Mouse (Mus musculus): ENCODE data around the gene Kalrn. TPM values are rescaled to one million over a fixed set of nuclear protein-coding genes. Genes with fewer than 3 reads are reported as not detected.
A peak's percentile ranks its signal among the peaks of the same experiment; 100 is the strongest.

Kalrn gene
- polyA plus RNA-seq, 1 experiment = 43.0 TPM

GRCm38 (mm10) chr16:34056418-34057111 lies 516.8 kb downstream of the Kalrn start:
- TF ChIP-seq CTCF (IDR thresholded peaks at IDR 0.05; ENCODE audit: extremely low read depth, insufficient read length, insufficient replicate concordance, low read depth, low read length) = no peak
- H3K4me3 ChIP-seq (ENCODE audit: low read depth, low read length) = no peak overlapping the region
- H3K4me1 ChIP-seq (ENCODE audit: control insufficient read depth, insufficient read depth, insufficient read length, low read length) = peaks cover 10% of the 10 kb centered on the region
- peaks cover 20% of the 10 kb centered on the region for H3K36me3 ChIP-seq (ENCODE audit: control insufficient read depth, insufficient read depth, low read length)
- no peaks in the 10 kb centered on the region for H3K27me3 ChIP-seq (ENCODE audit: control insufficient read depth, insufficient read depth, low read length)
- 66% methylated on average over 10 of the region's 10 CpGs for WGBS
- no peak overlapping the region for H3K27ac ChIP-seq (ENCODE audit: insufficient read depth, low read depth, low read length)

DNA sequence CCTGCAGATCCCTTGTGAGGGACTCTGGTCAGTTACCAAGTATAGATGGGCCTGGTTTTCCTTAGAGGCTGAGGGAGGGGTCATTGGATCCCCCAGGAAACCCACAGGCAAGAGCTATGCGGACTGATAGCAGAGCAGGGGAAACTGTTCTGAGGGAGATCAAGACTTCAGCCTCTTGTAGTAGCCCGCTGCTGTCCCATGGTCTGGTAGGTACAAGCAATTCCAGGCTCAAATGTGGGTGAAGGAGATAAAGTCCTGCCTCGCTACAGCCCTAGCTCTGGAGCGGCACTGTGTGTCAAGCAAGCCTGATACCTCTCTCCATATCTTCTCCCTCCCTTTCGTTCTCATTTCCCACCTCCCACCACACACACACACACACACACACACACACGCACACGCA lies 523.2 kb downstream of the Kalrn start:
- H3K4me1 ChIP-seq (ENCODE audit: control insufficient read depth, insufficient read depth, insufficient read length, low read length) = peaks cover 23% of the 10 kb centered on the region
- no peak overlapping the region for H3K4me3 ChIP-seq (ENCODE audit: low read depth, low read length)
- peaks cover 37% of the 10 kb centered on the region for H3K36me3 ChIP-seq (ENCODE audit: control insufficient read depth, insufficient read depth, low read length)
- WGBS = 90% methylated on average over 7 of the region's 7 CpGs
- H3K27me3 ChIP-seq (ENCODE audit: control insufficient read depth, insufficient read depth, low read length) = no peaks in the 10 kb centered on the region
- H3K27ac ChIP-seq (ENCODE audit: insufficient read depth, low read depth, low read length) = no peak overlapping the region
- TF ChIP-seq CTCF (IDR thresholded peaks at IDR 0.05; ENCODE audit: extremely low read depth, insufficient read length, insufficient replicate concordance, low read depth, low read length) (no peak), POLR2A (IDR thresholded peaks at IDR 0.05; ENCODE audit: low read depth, low read length) (no peak)

- H3K4me3 ChIP-seq (ENCODE audit: low read depth, low read length) = no peak overlapping the region
- H3K36me3 ChIP-seq (ENCODE audit: control insufficient read depth, insufficient read depth, low read length) = peaks cover 33% of the 10 kb centered on the region
- WGBS = 95% methylated on average over 12 of the region's 12 CpGs
- H3K4me1 ChIP-seq (ENCODE audit: control insufficient read depth, insufficient read depth, insufficient read length, low read length) = peaks cover 25% of the 10 kb centered on the region
- H3K27ac ChIP-seq (ENCODE audit: insufficient read depth, low read depth, low read length) = no peak overlapping the region
- no peaks in the 10 kb centered on the region for H3K27me3 ChIP-seq (ENCODE audit: control insufficient read depth, insufficient read depth, low read length)
- TF ChIP-seq POLR2A (IDR thresholded peaks at IDR 0.05; ENCODE audit: low read depth, low read length) (no peak), CTCF (IDR thresholded peaks at IDR 0.05; ENCODE audit: extremely low read depth, insufficient read length, insufficient replicate concordance, low read depth, low read length) (no peak)
Measured at GRCm38 (mm10) chr16:34049361-34049760, 524.0 kb downstream of the Kalrn start.

DNA sequence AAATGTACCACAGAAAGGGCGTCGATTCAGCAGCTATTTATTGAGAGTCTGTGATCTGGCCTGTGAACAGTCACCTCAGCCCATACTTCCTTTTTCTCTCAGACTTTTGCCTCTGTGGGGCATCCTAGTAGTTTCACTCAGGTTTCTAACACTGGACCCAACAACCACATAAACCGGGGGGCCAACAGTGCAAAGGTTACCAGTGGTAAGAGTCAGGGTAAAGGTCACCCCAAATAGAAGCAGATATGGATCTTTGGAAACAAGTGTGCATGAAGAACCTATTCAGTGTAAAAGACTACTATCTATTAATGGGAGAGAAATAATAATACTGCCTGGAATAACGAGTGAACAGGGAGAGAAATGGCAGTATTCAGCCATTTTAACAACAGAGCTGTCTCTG lies 525.1 kb downstream of the Kalrn start:
- Histone ChIP-seq H3K27me3 (ENCODE audit: control insufficient read depth, insufficient read depth, low read length) (no peaks in the 10 kb centered on the region), H3K4me1 (ENCODE audit: control insufficient read depth, insufficient read depth, insufficient read length, low read length) (peaks cover 23% of the 10 kb centered on the region), H3K36me3 (ENCODE audit: control insufficient read depth, insufficient read depth, low read length) (peaks cover 28% of the 10 kb centered on the region), H3K27ac (ENCODE audit: insufficient read depth, low read depth, low read length) (peak overlapping the region; percentile 44; the same call in 1 of the 2 replicates), H3K4me3 (ENCODE audit: low read depth, low read length) (no peak overlapping the region)
- TF ChIP-seq POLR2A (IDR thresholded peaks at IDR 0.05; ENCODE audit: low read depth, low read length) (no peak), CTCF (IDR thresholded peaks at IDR 0.05; ENCODE audit: extremely low read depth, insufficient read length, insufficient replicate concordance, low read depth, low read length) (no peak)
- 61% methylated on average over 4 of the region's 4 CpGs for WGBS

DNA sequence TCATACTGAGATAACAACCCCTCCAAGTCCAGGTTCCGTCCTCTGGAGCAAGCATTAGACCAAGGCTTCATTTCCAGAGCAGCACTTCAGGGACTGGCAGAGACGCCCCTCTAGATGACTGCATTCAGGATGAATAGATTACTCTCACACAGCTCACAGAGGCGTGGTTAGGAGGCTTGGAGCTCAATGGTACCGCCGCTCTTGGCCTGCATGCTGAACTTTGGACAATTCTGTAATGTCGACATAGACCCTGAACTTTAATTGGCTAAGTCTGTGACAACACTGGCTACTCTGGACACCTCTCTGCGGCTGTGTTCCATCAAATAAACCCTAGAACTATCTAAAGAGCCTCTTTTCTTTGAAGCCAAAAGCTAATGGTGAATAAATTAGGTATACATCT lies 525.8 kb downstream of the Kalrn start:
- Histone ChIP-seq H3K4me1 (ENCODE audit: control insufficient read depth, insufficient read depth, insufficient read length, low read length) (peaks cover 27% of the 10 kb centered on the region), H3K27ac (ENCODE audit: insufficient read depth, low read depth, low read length) (peak overlapping the region; percentile 53; the same call in 1 of the 2 replicates), H3K4me3 (ENCODE audit: low read depth, low read length) (no peak overlapping the region), H3K36me3 (ENCODE audit: control insufficient read depth, insufficient read depth, low read length) (peaks cover 21% of the 10 kb centered on the region), H3K27me3 (ENCODE audit: control insufficient read depth, insufficient read depth, low read length) (no peaks in the 10 kb centered on the region)
- WGBS = 31% methylated on average over 7 of the region's 7 CpGs
- TF ChIP-seq CTCF (IDR thresholded peaks at IDR 0.05; ENCODE audit: extremely low read depth, insufficient read length, insufficient replicate concordance, low read depth, low read length) (no peak), POLR2A (IDR thresholded peaks at IDR 0.05; ENCODE audit: low read depth, low read length) (no peak)

GRCm38 (mm10) chr16:34047006-34047360 lies 526.3 kb downstream of the Kalrn start:
- Histone ChIP-seq H3K4me3 (ENCODE audit: low read depth, low read length) (no peak overlapping the region), H3K27ac (ENCODE audit: insufficient read depth, low read depth, low read length) (peak overlapping the region; percentile 53), H3K36me3 (ENCODE audit: control insufficient read depth, insufficient read depth, low read length) (peaks cover 21% of the 10 kb centered on the region), H3K27me3 (ENCODE audit: control insufficient read depth, insufficient read depth, low read length) (no peaks in the 10 kb centered on the region), H3K4me1 (ENCODE audit: control insufficient read depth, insufficient read depth, insufficient read length, low read length) (peaks cover 29% of the 10 kb centered on the region)
- WGBS = 42% methylated on average over 4 of the region's 4 CpGs
- TF ChIP-seq POLR2A (IDR thresholded peaks at IDR 0.05; ENCODE audit: low read depth, low read length) (no peak), CTCF (IDR thresholded peaks at IDR 0.05; ENCODE audit: extremely low read depth, insufficient read length, insufficient replicate concordance, low read depth, low read length) (no peak)

DNA sequence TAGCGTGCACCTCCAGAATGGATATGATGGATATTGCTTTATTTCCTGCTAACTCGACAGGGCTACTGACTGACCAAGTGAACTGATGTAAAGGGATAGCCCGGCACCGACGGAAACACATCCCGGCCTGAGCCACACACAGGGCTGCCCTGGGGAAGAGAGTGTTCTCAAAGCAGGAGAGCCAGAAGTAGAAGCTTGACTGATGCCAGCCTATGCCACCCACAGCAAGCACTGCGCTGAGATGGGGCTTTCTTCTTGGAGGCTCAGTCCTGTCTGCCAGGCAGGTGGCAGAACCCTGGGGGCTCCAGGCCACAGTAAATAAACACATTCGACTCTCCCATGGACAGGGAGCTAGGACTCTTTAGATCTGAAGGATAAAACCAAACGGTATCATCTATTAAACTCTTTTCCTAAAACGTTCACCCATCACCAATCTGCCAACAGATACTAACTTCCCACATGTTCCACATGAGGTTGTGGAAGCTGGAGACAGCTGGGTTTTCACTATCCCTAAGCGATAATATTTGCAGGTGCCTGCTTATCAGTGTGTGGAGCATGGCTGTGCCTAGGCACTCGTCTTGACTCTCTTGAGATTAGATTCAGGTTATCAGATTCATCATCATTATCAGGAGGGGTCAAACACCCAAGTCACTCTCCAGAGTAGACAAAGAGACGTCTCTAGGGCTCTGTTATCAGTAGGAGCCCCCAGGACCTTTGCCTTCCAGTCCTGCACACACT lies 526.9 kb downstream of the Kalrn start:
- WGBS = 67% methylated on average over 13 of the region's 13 CpGs
- no peak overlapping the region for H3K27ac ChIP-seq (ENCODE audit: insufficient read depth, low read depth, low read length)
- H3K27me3 ChIP-seq (ENCODE audit: control insufficient read depth, insufficient read depth, low read length) = no peaks in the 10 kb centered on the region
- no peak overlapping the region for H3K4me3 ChIP-seq (ENCODE audit: low read depth, low read length)
- H3K36me3 ChIP-seq (ENCODE audit: control insufficient read depth, insufficient read depth, low read length) = peaks cover 18% of the 10 kb centered on the region
- no peak for TF ChIP-seq POLR2A (IDR thresholded peaks at IDR 0.05; ENCODE audit: low read depth, low read length)
- no peak for TF ChIP-seq CTCF (IDR thresholded peaks at IDR 0.05; ENCODE audit: extremely low read depth, insufficient read length, insufficient replicate concordance, low read depth, low read length)
- H3K4me1 ChIP-seq (ENCODE audit: control insufficient read depth, insufficient read depth, insufficient read length, low read length) = peaks cover 29% of the 10 kb centered on the region
